Mouse (Mus musculus) heart, adult 2 months (tissue): ENCODE measurements around the gene Ecm2. TPM values are rescaled to one million over a fixed set of nuclear protein-coding genes. Genes with fewer than 3 reads are reported as not detected.

ENCODE experiments used
- DNase-seq, 2 experiments: peaks; one replicate each; pipeline ENCODE4 v3.0.0; 2021
- H3K27ac ChIP-seq: fragments of 200-600 bp; 2 replicates; pipeline ENCODE4 v1.8.1; 2022
- H3K27me3 ChIP-seq: fragments of 200-500 bp; 2 replicates; pipeline ENCODE4 v1.6.1; 2012; ENCODE audit warnings: mild to moderate bottlenecking, low read length, inconsistent platforms, mixed read lengths; ENCODE audit not compliant: control insufficient read depth, insufficient read depth
- H3K36me3 ChIP-seq: fragments of 200-500 bp; 2 replicates; pipeline ENCODE4 v1.6.1; 2012; ENCODE audit warnings: low read length, inconsistent platforms; ENCODE audit not compliant: control insufficient read depth, insufficient read depth
- H3K4me1 ChIP-seq: fragments of 200-500 bp; 2 replicates; pipeline ENCODE4 v1.6.1; 2011; ENCODE audit warnings: low read length; ENCODE audit not compliant: control insufficient read depth, insufficient read depth
- H3K4me3 ChIP-seq: fragments of 200-600 bp; 2 replicates; pipeline ENCODE4 v1.8.1; 2022
- H3K79me2 ChIP-seq: fragments of 200-500 bp; replicated peaks from 2 replicates; pipeline ENCODE4 v1.6.1; 2012; ENCODE audit warnings: mild to moderate bottlenecking, inconsistent platforms, low read length, moderate library complexity, mixed read lengths; ENCODE audit not compliant: control insufficient read depth, insufficient read depth
- H3K9ac ChIP-seq: fragments of 200-500 bp; 2 replicates; pipeline ENCODE4 v1.6.1; 2012; ENCODE audit warnings: low read depth, mild to moderate bottlenecking, control low read depth, inconsistent platforms, low read length, mixed read lengths
- CTCF ChIP-seq: fragments of 200-600 bp; IDR thresholded peaks from 2 replicates; pipeline ENCODE4 v1.8.1; 2022; ENCODE audit warnings: antibody characterized with exemption, mild to moderate bottlenecking, moderate library complexity
- EP300 ChIP-seq: fragments of 200-500 bp; IDR thresholded peaks from 2 replicates; pipeline ENCODE4 v1.6.1; 2011; ENCODE audit warnings: low read depth, low read length, control low read depth; ENCODE audit not compliant: insufficient read depth
- POLR2A ChIP-seq: fragments of 200-500 bp; IDR thresholded peaks from 2 replicates; pipeline ENCODE4 v1.6.1; 2011; ENCODE audit warnings: mild to moderate bottlenecking, low read depth, low read length, control low read depth; ENCODE audit not compliant: insufficient read depth
- WGBS: fragments of 180-500 bp; shearing (Covaris S2); methylation state at CpG from one replicate; pipeline ENCODE4 v1.1.7; 2018; 5-methylcytosine and 5-hydroxymethylcytosine counted together
- intact Hi-C: fragments of 180-260 bp; cut with DNase I; formaldehyde crosslinking; loops from one replicate; pipeline ENCODE4 v1.15.1; 2025
- polyA plus RNA-seq: library from polyadenylated mRNA; depleted of rRNA; stranded (reverse); fragments of >200 nt; gene quantifications from 2 replicates; pipeline ENCODE4 v1.2.3, GENCODE M21; 2012
- total RNA-seq, 2 experiments: library from RNA; stranded (reverse); gene quantifications; 2 replicates each; pipeline ENCODE4 v1.2.3; 2021

Ecm2 gene
- total and polyA plus RNA-seq, 3 experiments: 8.2 to 15.4 (median 13.4) TPM

DNA sequence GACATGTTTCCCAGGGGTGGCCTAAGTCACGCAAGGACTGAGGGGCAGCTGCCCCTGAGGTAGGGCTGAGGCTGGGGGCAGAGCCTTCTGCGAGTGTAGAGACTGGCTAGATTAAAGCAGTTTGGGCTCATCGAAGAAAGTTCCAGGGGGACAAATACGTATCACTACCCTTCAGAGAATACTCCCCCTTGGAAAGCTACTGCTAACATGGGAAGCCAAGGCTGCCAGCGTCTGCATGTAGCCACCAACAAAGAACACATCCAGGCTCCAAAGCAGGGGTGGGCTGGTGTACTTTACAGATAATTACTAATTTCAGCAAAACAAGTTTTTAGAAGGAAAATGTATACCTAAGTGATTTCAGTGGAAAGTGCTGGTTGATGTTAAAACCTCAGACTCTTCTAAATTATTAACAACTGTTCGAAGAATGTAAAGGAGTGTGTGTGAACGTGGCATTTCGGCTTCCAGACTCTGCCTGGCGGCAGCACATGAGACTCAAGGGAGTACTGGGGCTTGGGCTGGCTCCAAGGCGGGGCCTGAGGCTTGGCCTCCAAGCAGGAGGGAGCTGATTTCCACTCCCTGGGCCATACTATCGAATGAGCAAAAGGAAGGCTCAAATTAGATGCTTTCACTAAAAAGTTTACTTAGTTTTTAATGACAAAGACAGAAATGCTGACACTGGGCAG is 38.1 kb upstream of the Ecm2 start:
- TF ChIP-seq EP300: no peak
- no peak for TF ChIP-seq POLR2A
- TF ChIP-seq CTCF: no peak
- peaks cover 17% of the 10 kb centered on the region for H3K4me1 ChIP-seq
- no peaks in the 10 kb centered on the region for H3K27me3 ChIP-seq
- 57% methylated on average over 11 of the region's 11 CpGs for WGBS
- intact Hi-C loops: no loop called here
- peak overlapping the region; percentile 40 for H3K27ac ChIP-seq
- peaks cover 1% of the 10 kb centered on the region for H3K36me3 ChIP-seq
- no peak overlapping the region for H3K4me3 ChIP-seq
- H3K79me2 ChIP-seq: no peaks in the 10 kb centered on the region
- no peak overlapping the region for H3K9ac ChIP-seq
- peak; percentile 78 for DNase-seq

GRCm38 (mm10) chr13:49467585-49467984 is 37.0 kb upstream of the Ecm2 start:
- no peaks in the 10 kb centered on the region for H3K27me3 ChIP-seq
- no peaks in the 10 kb centered on the region for H3K79me2 ChIP-seq
- TF ChIP-seq CTCF (no peak), POLR2A (no peak)
- H3K4me3 ChIP-seq: no peak overlapping the region
- H3K27ac ChIP-seq: peak overlapping the region; percentile 40
- peaks cover 19% of the 10 kb centered on the region for H3K4me1 ChIP-seq
- no peak for DNase-seq
- WGBS: 76% methylated on average over 2 of the region's 2 CpGs
- no peak overlapping the region for H3K9ac ChIP-seq
- H3K36me3 ChIP-seq: peaks cover 6% of the 10 kb centered on the region
- intact Hi-C loops: no loop called here

- no peak for TF ChIP-seq EP300
- TF ChIP-seq CTCF: peak; percentile 43
- no peak for TF ChIP-seq POLR2A
- Histone ChIP-seq H3K27ac (no peak overlapping the region), H3K9ac (no peak overlapping the region), H3K36me3 (peaks cover 6% of the 10 kb centered on the region), H3K4me1 (peaks cover 19% of the 10 kb centered on the region), H3K27me3 (no peaks in the 10 kb centered on the region), H3K4me3 (no peak overlapping the region), H3K79me2 (no peaks in the 10 kb centered on the region)
- WGBS: 74% methylated on average over 5 of the region's 5 CpGs
- DNase-seq: no peak
- intact Hi-C loops: no loop called here
Measured at GRCm38 (mm10) chr13:49469002-49469401, 35.6 kb upstream of the Ecm2 start.

GRCm38 (mm10) chr13:49470319-49470718 is 34.3 kb upstream of the Ecm2 start:
- WGBS: 63% methylated on average over 4 of the region's 4 CpGs
- Histone ChIP-seq H3K79me2 (no peaks in the 10 kb centered on the region), H3K9ac (no peak overlapping the region), H3K27me3 (no peaks in the 10 kb centered on the region), H3K36me3 (peaks cover 6% of the 10 kb centered on the region), H3K4me3 (no peak overlapping the region), H3K27ac (peak overlapping the region; percentile 64), H3K4me1 (peaks cover 19% of the 10 kb centered on the region)
- DNase-seq: no peak
- TF ChIP-seq POLR2A: no peak
- TF ChIP-seq CTCF: no peak
- TF ChIP-seq EP300: no peak
- intact Hi-C loops: no loop called here

- no peaks in the 10 kb centered on the region for H3K79me2 ChIP-seq
- peaks cover 6% of the 10 kb centered on the region for H3K36me3 ChIP-seq
- TF ChIP-seq CTCF (no peak), EP300 (peak; percentile 43; the same call in 1 of the 2 replicates), POLR2A (no peak)
- no peak overlapping the region for H3K9ac ChIP-seq
- no peak overlapping the region for H3K4me3 ChIP-seq
- H3K27me3 ChIP-seq: no peaks in the 10 kb centered on the region
- peak; percentile 57 to 71 for DNase-seq
- H3K27ac ChIP-seq: peak overlapping the region; percentile 64
- intact Hi-C loops: no loop called here
- peaks cover 19% of the 10 kb centered on the region for H3K4me1 ChIP-seq
- WGBS: 22% methylated on average over 4 of the region's 4 CpGs
Measured at GRCm38 (mm10) chr13:49470806-49471205, 33.8 kb upstream of the Ecm2 start.

DNA sequence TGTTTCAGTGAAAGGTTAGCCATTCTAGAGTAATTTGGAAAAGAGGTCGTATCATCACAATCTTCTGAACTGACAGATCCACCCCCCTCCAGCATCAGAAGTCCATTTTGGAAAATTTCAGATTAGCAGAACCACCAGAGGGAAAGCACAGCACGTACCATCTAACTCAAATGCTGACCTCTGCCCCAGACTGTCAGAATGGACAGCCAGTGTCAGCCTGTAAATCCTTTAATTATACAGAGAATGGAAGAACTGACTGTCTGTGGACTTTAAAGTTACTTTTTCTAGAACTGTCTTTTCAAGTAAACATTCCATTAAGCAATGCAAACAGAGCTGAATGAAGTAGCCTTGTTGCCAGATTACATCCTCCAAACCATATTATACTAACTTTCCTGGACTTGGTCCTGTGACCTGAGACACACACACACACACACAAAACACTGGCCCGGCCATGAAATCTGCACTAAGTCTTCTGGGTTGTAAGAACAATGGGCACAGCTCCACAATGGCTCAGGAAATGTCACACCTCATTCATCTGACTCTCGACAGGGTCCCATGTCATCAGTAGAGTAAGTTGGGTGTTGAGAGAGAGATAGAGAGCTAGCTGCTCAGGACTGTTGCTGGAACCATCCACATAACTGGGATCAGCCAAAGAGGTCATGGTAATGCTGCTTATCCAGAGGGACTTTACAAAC is 32.5 kb upstream of the Ecm2 start:
- Histone ChIP-seq H3K79me2 (no peaks in the 10 kb centered on the region), H3K36me3 (peaks cover 6% of the 10 kb centered on the region), H3K27me3 (no peaks in the 10 kb centered on the region), H3K9ac (no peak overlapping the region), H3K4me3 (no peak overlapping the region), H3K27ac (peak overlapping the region; percentile 64; the same call in 1 of the 2 replicates), H3K4me1 (peaks cover 17% of the 10 kb centered on the region)
- intact Hi-C loops: no loop called here
- DNase-seq: no peak
- 51% methylated on average over 4 of the region's 4 CpGs for WGBS
- TF ChIP-seq POLR2A (no peak), CTCF (no peak), EP300 (no peak)
